Mouse (Mus musculus): ENCODE results near the gene Dnajb13. TPM values are rescaled to one million over a fixed set of nuclear protein-coding genes. Genes with fewer than 3 reads are reported as not detected.

Dnajb13 gene
- total RNA-seq, 2 experiments from 2014 or later = not detected

Other genes starting within 250 kb of the Dnajb13 start
- gene P4ha3, start 229.4 kb downstream of the Dnajb13 start, total RNA-seq (2021) = under 1 TPM; 0.61 to 0.75 TPM
- gene C2cd3, start 142.7 kb downstream of the Dnajb13 start, total RNA-seq (2021) = 1 to 10 TPM; 5.3 to 5.4 TPM
- gene Ppme1, start 142.7 kb downstream of the Dnajb13 start, total RNA-seq (2021) = 10 to 100 TPM; 22.3 to 25.2 TPM
- 100 to 1,000 TPM; 105 to 189 TPM for gene Ucp3, start 42.0 kb downstream of the Dnajb13 start, total RNA-seq (2021)
- 10 to 100 TPM; 31.0 to 52.5 TPM for gene Ucp2, start 21.6 kb downstream of the Dnajb13 start, total RNA-seq (2021)
- 10 to 100 TPM in 1 of 2 experiments, 1 to 10 TPM in 1; 8.1 to 13.0 TPM for gene Coa4, start 22.1 kb upstream of the Dnajb13 start, total RNA-seq (2021)
- 10 to 100 TPM; 52.0 to 52.7 TPM for gene Rab6a, start 92.5 kb upstream of the Dnajb13 start, total RNA-seq (2021)
- gene Mrpl48, start 93.3 kb upstream of the Dnajb13 start, total RNA-seq (2021) = 10 to 100 TPM; 57.9 to 58.4 TPM
- gene Plekhb1, start 147.5 kb upstream of the Dnajb13 start, total RNA-seq (2021) = 10 to 100 TPM; 27.4 to 32.8 TPM
- gene Fam168a, start 191.7 kb upstream of the Dnajb13 start, total RNA-seq (2021) = 10 to 100 TPM; 33.5 to 35.7 TPM

All from gastrocnemius, postnatal 25 days (tissue).